Mouse (Mus musculus): ENCODE measurements around the gene Jaml.

Jaml gene

DNA sequence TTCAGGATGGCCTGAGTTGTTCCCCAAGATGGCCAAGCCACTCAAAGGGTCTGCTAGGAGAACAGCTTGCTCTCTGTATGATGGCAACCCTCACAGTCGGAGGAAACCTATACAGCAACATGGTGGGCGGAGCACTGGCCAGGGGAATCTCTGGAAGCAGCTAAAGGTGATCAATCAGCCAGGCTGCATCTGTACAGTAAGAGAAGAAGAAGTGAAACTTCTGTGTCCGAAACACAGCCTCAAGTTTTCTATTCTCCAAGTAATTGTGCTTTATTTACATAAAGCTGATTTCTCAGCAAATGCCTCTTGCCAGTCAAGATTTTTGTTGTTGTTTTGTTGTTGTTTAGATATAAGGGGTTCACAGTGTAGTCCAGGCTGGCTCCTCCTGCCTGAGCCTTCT, 1.1 kb upstream of the Jaml start:
- DNase-seq (ENCODE audit: low read depth, low spot score), result no peak

DNA sequence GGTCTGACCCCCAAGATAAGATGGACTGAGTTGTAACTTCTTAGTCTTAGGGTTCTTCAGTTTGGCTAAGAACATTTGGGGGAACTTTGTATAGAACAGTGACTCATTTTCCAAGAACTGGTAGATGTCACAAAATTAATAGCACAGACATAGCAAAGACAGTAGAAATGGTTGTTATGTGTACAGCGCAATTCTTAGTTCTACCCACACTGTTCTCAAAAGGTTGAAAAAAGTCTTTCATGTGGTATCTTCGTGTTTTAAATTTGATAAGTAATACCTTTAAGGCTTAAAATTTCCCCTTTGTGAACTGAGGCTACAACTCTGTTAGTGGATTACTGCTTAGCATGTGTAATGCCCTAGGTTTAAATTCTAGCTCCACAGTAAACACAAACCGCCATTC, 4.1 kb downstream of the Jaml start:
- no peak for DNase-seq (ENCODE audit: low read depth, low spot score)

- DNase-seq (ENCODE audit: low read depth, low spot score), result no peak
These were observed 5.6 kb downstream of the Jaml start for GRCm38 (mm10) chr9:45084556-45084955.

DNA sequence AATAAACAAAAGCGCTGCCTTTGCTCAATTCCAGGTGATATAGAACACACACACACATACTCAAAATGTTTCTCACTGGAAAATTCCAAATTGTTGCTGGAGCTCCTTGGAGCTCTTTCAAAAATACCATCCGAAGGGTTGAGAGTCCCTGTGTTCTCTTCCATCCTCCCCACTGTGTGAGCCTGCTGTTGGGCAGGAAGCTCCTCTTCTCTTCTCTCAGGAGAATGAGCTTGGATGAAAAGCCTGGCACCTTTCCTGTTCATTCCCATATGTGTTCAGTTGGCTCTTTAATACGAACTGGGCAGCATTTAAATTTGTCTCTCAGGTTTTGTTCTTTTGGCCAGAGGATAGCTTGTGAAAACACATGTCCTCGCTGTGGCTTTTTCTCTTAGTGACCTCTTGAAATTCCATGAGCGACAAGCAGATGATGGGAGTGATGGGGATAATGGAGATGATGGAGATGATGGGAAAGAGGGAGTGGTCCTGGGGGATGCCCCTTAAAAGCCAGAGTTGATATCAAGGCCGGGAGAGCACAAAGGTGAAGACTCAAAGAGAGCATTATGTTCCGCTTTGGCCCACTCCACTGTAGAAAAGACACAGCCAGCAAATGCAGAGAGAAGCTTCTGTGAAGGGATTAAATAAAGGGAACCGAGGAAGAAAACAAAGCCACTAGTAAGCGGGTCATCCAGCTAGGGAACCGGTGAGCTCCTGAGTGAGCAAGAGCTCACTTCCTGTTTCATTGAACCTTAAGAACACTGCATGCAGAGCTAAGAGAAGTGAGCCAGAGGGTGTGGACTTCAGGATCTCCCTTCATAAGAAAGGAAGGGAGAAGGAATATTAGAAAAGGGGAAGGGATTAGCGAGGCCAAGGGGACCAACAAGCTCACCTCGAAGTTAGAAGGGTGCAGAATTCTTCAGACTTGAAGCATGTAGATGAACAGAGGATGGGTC, 7.0 kb downstream of the Jaml start:
- DNase-seq (ENCODE audit: low read depth, low spot score), result no peak

DNA sequence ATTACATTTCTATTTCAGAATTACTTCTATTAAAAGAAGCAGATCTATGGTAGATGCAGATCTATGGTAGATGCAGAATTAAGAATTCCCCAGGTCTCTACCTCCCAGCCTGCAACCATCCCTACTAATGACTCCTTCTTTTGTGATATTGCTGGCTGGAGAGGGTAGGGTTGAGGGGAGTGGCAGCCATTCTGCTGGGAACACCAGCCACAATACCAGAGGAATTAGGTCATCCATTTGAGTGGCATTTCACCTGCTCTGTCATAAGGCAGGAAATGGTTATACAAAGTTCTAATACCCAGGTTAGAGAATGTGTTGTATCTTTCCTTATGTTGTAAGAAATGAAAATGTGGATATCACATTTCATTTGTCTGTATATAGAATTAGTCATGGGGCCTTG, 9.1 kb downstream of the Jaml start:
- DNase-seq (ENCODE audit: low read depth, low spot score), result no peak

DNA sequence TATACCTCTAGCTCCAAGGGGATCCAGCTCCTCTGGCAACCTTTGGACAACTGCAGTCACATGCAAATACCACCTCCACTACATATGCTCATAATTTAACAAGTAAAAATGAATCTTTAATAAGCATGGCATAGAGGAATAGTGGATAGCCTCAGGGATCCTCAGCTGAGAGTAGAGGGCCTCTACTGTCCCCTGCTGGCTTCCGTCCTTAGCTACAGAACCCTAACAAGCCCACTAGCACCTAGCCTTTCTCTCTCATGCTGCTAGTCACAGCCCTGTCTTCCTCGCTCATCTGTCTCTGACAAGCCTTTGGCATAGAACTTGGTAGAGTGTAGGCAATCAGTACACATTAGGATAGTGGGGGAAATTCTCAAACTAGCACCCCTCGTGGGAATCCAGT, 11.8 kb downstream of the Jaml start:
- DNase-seq (ENCODE audit: low read depth, low spot score), result no peak

DNA sequence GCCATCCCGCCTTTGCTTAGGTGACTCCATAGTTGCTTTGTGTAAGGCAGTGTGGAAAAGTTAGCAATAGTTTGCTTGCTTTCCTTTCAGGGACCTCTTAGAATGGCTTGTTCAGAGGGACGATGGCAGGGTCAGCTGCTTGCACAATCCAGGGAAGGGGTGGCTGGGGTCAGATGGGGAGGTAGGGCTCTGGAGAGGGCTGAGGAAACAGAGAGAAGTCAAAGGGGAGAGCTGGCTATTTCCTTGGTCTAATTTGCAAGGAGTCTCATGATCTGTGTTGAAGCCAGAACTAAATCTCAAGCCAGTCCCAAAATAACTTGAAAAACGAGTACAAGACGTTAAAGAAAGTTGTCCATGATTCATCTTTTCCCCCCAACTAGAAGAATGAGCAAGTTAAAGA, 13.7 kb downstream of the Jaml start:
- no peak for DNase-seq (ENCODE audit: low read depth, low spot score)

DNA sequence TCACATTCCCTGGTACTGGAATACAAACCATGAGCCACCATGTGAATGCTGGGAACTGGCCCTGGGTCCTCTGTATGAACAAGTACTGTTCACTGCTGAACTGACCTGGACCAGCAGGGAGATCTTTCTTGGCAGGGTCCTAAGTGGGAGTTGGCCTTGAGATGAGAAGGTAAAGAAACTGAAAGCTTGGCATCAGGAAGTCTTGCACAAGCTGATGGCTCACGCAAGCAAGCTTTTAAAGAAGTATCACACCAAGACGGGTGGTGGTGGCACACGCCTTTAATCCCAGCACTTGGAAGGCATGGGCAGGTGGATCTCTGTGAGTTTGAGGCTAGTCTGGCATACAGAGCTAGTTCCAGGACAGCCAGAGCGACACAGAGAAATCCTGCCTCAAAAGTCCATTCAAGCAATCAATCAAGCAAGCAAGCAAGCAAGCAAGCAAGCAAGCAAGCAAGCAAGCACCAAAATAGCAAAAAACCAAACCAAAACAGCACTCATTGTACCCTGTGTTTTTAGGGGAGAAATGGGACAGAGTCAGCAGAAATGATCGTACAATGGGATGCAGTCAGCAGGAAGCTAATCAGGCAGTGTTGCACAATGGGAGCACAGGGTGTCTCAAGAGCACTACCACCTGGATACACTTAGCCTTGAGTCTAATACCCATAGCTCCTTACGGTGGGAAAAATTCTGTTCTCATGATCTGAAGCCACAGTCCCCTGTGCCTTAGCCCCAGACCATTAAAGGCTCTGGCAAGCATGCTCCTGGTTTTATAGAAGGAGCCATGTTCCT, 16.4 kb downstream of the Jaml start:
- DNase-seq (ENCODE audit: low read depth, low spot score), result no peak

GRCm38 (mm10) chr9:45097877-45098276, 18.9 kb downstream of the Jaml start:
- no peak for DNase-seq (ENCODE audit: low read depth, low spot score)

DNA sequence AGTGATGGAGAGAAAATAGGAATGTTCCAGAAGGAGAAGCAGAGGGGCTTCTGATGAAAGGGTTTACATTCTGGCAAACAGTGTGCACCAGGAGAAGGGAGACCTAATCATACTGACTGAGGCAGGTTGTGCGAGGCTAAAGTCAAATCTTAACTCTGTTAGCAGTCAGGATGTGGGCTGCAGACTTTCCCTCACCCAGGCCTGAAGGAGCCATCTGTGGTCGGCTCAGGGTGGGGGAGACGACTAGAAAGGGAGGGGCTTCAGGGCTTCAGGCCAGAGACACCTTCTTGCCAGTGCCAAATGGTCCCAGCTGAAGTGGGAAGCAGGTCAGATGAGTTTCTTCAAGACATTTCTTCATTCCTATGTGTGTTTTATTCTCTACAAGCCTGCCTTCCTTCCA, 19.4 kb downstream of the Jaml start:
- no peak for DNase-seq (ENCODE audit: low read depth, low spot score)

DNA sequence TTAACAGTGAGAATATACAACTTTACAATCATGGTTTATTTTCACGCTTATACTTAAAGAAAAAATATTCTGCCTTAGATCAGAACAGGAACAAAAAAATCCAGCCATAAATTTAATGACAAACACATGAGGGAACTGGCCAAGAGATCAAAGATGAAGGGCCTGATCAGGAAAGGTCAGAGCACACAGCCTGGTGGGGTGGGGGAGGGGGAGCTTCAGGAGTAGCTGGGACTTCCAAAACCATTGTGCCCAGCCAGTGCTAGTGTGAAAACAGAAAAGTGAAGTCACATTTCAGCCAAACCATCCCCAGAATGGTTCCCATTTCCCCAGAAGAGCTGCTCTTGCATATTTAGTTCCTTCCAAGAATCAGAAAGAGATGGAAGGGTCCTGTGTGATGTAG, 23.5 kb downstream of the Jaml start:
- DNase-seq (ENCODE audit: low read depth, low spot score), result no peak

DNA sequence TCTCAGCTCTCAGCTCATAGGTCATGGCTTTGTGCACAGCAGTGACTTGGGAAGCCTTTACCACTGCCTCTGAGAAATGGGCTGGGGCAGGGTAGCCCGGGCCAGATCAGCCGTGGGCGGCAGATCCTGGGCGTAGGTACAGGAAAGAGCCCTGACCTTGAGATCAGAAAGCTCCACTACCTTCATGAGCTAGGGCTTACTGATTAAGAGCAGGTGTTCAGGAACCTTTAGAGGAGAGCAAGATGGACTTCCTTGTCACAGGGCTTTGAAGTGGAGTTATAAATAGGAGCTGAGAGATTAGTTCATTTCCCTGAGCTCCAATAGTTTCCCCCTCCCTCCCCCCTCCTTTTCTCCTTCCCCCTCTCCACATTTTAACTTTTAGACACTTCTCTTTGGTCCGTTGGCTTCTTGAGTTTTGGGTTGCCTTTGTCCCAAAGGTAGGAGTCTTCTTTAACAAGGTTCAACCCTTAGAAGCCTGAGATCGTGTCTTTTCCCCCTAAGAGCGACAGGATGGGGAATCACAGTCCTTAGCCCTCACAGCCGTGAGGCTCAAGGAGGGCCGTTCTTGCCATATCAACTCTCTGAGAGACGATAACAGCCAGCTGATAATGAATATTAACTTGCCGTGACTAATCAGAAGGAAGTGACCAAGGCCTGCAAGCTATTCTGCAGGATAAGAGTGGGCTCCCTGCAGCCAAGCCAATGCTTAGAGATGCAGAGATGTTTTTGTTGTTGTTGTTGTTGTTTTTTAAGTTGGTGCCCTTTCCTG, 24.4 kb downstream of the Jaml start:
- no peak for DNase-seq (ENCODE audit: low read depth, low spot score)

- DNase-seq (ENCODE audit: low read depth, low spot score), result no peak
These were observed 26.8 kb downstream of the Jaml start for GRCm38 (mm10) chr9:45105596-45106374.

DNA sequence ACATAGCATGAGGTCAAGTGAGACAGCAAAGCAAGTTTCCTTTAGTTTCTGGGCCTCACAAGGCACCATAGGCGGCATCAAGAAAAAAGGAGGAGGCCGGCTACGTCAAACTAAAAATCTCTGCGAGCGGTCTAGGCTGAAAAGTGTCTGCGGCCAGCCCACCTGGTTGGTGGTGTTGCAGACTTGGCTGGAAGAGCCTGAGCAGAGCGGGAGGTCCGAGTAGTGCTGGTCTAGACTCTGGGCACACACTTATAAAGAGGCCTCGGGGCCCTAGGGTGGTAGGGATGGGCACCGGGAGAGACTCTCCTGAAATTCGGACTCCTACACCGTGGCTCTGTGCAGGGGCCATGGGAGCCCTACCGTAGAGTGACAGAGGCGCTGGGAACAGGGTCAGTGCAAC, 36.7 kb downstream of the Jaml start:
- peak; percentile 75 for DNase-seq (ENCODE audit: low read depth, low spot score)

GRCm38 (mm10) chr9:45116819-45117218, 37.8 kb downstream of the Jaml start:
- DNase-seq (ENCODE audit: low read depth, low spot score), result no peak

DNA sequence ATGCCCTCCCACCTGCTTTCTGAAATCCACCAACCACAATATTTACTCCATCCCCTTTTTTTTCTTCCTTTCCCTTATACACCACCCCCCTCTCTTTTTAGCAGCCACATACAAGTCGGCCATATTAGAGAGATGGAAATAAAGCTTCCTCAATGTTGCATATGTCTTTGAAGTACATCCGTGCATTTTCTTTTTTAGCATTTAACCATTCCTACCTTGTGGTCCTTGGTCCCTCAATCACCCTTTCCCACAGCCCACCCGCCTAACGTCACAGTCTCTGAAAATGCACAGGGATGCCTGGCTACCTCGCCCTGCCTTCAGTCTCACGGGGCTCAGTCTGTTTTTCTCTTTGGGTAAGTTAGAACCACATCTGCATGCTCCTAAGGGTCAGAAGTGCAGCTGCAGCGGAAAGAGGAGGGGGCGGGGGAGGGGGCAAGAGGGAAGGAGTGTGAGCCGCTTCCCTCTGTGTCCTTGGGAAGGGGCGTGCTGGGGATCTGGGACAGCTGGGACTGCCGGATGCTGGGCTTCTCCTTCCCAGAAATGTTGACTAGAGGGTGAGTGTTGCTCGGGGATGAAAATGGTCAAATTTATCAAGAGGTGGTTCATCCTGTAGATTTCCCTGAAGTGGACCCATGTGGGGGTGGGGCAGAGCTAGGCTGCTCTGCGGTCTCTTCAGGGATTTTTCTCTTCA, 38.9 kb downstream of the Jaml start, which contains the start of gene Scn2b:
Gene Scn2b (plus strand): TSS at position 42 of the 691 bp plus-strand sequence.
- DNase-seq (ENCODE audit: low read depth, low spot score), result peak; percentile 57

GRCm38 (mm10) chr9:45118552-45118951, 39.6 kb downstream of the Jaml start:
- DNase-seq (ENCODE audit: low read depth, low spot score), result no peak

DNA sequence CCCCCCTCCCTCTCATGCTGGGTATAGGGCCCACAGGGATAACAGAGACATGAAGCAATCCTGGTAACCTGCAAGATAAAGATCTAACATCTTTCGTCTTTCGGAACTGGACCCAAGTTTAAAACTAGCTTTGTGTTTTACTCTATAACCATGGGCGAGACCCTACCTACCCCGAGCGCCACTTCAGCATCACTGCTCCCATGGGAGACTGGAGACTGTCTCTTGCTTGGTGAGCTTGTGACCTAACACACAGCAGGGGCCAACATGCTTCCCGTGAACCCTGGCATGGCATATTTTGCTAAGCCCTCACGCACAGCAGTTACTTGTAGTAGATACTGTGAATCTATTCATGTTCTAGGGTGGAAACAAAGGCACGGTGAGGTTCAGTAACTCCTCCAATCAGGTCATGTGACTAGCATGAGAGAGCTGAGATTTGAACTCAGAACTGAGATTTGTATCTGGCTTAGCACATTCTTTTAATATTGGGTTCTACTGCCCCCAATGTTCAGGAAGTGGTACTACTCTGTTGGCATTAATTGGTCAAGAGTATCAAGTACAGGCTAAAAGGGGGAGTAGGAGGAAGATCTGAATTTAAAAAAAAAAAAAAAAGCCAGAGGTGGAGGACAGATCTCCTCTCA, 40.5 kb downstream of the Jaml start:
- no peak for DNase-seq (ENCODE audit: low read depth, low spot score)

GRCm38 (mm10) chr9:45119954-45120530, 41.1 kb downstream of the Jaml start:
- DNase-seq (ENCODE audit: low read depth, low spot score), result no peak

- no peak for DNase-seq (ENCODE audit: low read depth, low spot score)
These were observed 41.6 kb downstream of the Jaml start for GRCm38 (mm10) chr9:45120567-45120966.
